Mouse (Mus musculus) monocyte, adult 59 days (primary cell): Measurements from ENCODE around the gene Olfr1129. TPM values are rescaled to one million over a fixed set of nuclear protein-coding genes. Genes with fewer than 3 reads are reported as not detected.

Experiments used
- total RNA-seq, 2 experiments: library from RNA; stranded (reverse); gene quantifications; one replicate each; pipeline ENCODE4 v1.2.4; 2023

Gene Olfr1129
- total RNA-seq = not detected

GRCm38 (mm10) chr2:87573602-87574001 is at the start of gene Olfr1129:
TSS of gene Olfr1129 (plus strand) at chr2:87573902.

GRCm38 (mm10) chr2:87531496-87531895 is 42.2 kb upstream of the Olfr1129 start, which contains the start of gene Olfr153:
TSS of gene Olfr153 (plus strand) at chr2:87531796.

GRCm38 (mm10) chr2:87545442-87545841 is 28.3 kb upstream of the Olfr1129 start, which contains the start of gene Olfr1128:
TSS of gene Olfr1128 (minus strand) at chr2:87545542.

GRCm38 (mm10) chr2:87605912-87606311 is 32.2 kb downstream of the Olfr1129 start, which contains the start of gene Olfr1130:
TSS of gene Olfr1130 (plus strand) at chr2:87606212.

GRCm38 (mm10) chr2:87626804-87627203 is 53.1 kb downstream of the Olfr1129 start, which contains the start of gene Olfr1131:
TSS of gene Olfr1131 (plus strand) at chr2:87627104.

Other genes starting within 250 kb of the Olfr1129 start
- gene Olfr1120, start 219.1 kb upstream of the Olfr1129 start, total RNA-seq = not detected
- gene Olfr1121, start 204.0 kb upstream of the Olfr1129 start, total RNA-seq = not detected
- under 1 TPM in 1 of 2 experiments, not detected in 1; 0.29 TPM for gene Olfr1122, start 188.1 kb upstream of the Olfr1129 start, total RNA-seq
- gene Olfr1123, start 157.3 kb upstream of the Olfr1129 start, total RNA-seq = not detected
- gene Olfr1124, start 143.6 kb upstream of the Olfr1129 start, total RNA-seq = not detected
- not detected for gene Olfr1126, start 119.9 kb upstream of the Olfr1129 start, total RNA-seq
- gene Pramel7, start 76.8 kb upstream of the Olfr1129 start, total RNA-seq = not detected
- not detected for gene Pramel6, start 67.3 kb upstream of the Olfr1129 start, total RNA-seq
- gene Olfr153, start 42.1 kb upstream of the Olfr1129 start, total RNA-seq = not detected
- gene Olfr1128, start 28.4 kb upstream of the Olfr1129 start, total RNA-seq = not detected
- gene Olfr1130, start 32.3 kb downstream of the Olfr1129 start, total RNA-seq = not detected
- not detected for gene Olfr1131, start 53.2 kb downstream of the Olfr1129 start, total RNA-seq
- not detected for gene Olfr1132, start 63.6 kb downstream of the Olfr1129 start, total RNA-seq
- not detected for gene Olfr1133, start 73.5 kb downstream of the Olfr1129 start, total RNA-seq
- gene Olfr1134, start 84.6 kb downstream of the Olfr1129 start, total RNA-seq = not detected
- not detected for gene Olfr1135, start 99.8 kb downstream of the Olfr1129 start, total RNA-seq
- gene Olfr1136, start 120.0 kb downstream of the Olfr1129 start, total RNA-seq = not detected
- gene Olfr1137, start 139.3 kb downstream of the Olfr1129 start, total RNA-seq = not detected
- not detected for gene Olfr1138, start 166.1 kb downstream of the Olfr1129 start, total RNA-seq
- not detected for gene Olfr1140, start 169.8 kb downstream of the Olfr1129 start, total RNA-seq
- gene Olfr1141, start 180.1 kb downstream of the Olfr1129 start, total RNA-seq = not detected
- not detected for gene Olfr152, start 205.6 kb downstream of the Olfr1129 start, total RNA-seq
- not detected for gene Olfr1143, start 226.7 kb downstream of the Olfr1129 start, total RNA-seq
- gene Olfr1145, start 235.9 kb downstream of the Olfr1129 start, total RNA-seq = not detected